ENCODE assay signal across 8 mouse cellular contexts in the genomic region with DNA sequence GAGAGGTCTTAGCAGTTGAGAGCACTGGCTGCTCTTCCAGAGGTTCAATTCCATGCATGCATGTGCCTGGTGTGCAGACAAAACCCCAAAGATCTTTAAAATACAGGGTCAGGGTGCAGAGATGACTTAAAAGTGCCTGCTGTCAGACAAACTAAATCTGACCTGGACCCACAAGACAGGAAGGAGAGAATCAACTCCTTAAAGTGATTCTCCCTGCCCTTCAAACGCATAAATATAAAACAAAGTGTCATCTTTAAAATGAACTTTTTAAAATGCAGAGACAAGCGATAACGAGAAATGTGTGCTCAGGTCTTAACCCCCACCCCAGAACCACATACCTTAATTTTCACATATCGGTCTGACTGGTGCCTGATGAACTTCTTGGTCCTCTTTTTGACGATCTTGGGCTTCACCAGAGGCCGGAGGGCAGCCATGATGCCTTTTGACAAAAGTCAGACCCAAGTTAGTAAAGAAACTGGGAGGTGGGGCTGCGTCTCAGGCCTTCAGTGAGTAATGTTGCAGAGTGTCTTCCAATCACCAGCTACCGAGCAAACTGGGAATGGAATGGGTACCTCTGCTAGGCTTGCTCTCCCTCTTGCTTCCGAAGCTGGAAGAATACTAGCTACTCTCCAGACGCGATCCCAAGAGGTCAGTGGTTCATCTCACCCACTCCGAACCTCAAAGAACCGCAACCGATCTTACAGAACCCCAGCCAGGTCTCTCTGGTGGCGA. TPM values are rescaled to one million over a fixed set of nuclear protein-coding genes. Genes with fewer than 3 reads are reported as not detected.
DNase-seq lines count a peak whose midpoint lies in the region; ATAC-seq lines count a peak whose summit lies in the region.

No protein-coding gene starts in this region.

- peak overlapping the region; percentile 95 for H3K9ac ChIP-seq in lung, embryonic 15.5 days
- H3K9ac ChIP-seq in embryonic facial prominence, embryonic 11.5 days (replicated peaks; ENCODE audit: low read length): peak overlapping the region; percentile 100
- peak overlapping the region; percentile 98 for H3K9ac ChIP-seq in intestine, embryonic 16.5 days (ENCODE audit: low read depth, low read length)
- peak overlapping the region; percentile 98 for H3K9ac ChIP-seq in neural tube, embryonic 12.5 days

- 3% methylated on average over 15 of the region's 15 CpGs for WGBS in lung, embryonic 15.5 days
- whole genome bisulfite sequencing in embryonic facial prominence, embryonic 11.5 days: 3% methylated on average over 15 of the region's 15 CpGs
- WGBS in intestine, embryonic 16.5 days: 1% methylated on average over 15 of the region's 15 CpGs
- 4% methylated on average over 15 of the region's 15 CpGs for WGBS in neural tube, embryonic 12.5 days

- no peaks in the 10 kb centered on the region for H3K27me3 ChIP-seq in lung, embryonic 15.5 days
- no peaks in the 10 kb centered on the region for H3K27me3 ChIP-seq in embryonic facial prominence, embryonic 11.5 days (ENCODE audit: control insufficient read depth, insufficient read depth, low read length)
- H3K27me3 ChIP-seq in intestine, embryonic 16.5 days (replicated peaks; ENCODE audit: control insufficient read depth, insufficient read depth, low read length): no peaks in the 10 kb centered on the region
- no peaks in the 10 kb centered on the region for H3K27me3 ChIP-seq in neural tube, embryonic 12.5 days (replicated peaks)

- peak overlapping the region; percentile 89 for H3K27ac ChIP-seq in lung, embryonic 15.5 days
- H3K27ac ChIP-seq in embryonic facial prominence, embryonic 11.5 days (replicated peaks; ENCODE audit: low read depth, low read length): peak overlapping the region; percentile 88
- peak overlapping the region; percentile 92 for H3K27ac ChIP-seq in intestine, embryonic 16.5 days (ENCODE audit: low read length)
- H3K27ac ChIP-seq in neural tube, embryonic 12.5 days: peak overlapping the region; percentile 96; the same call in 1 of the 2 replicates

- peaks cover 21% of the 10 kb centered on the region for H3K4me1 ChIP-seq in lung, embryonic 15.5 days
- no peaks in the 10 kb centered on the region; the same call in 1 of the 2 replicates for H3K4me1 ChIP-seq in embryonic facial prominence, embryonic 11.5 days (ENCODE audit: control insufficient read depth, insufficient read depth, low read length)
- H3K4me1 ChIP-seq in intestine, embryonic 16.5 days (ENCODE audit: control insufficient read depth, insufficient read depth, low read length): peaks cover 17% of the 10 kb centered on the region
- peaks cover 20% of the 10 kb centered on the region for H3K4me1 ChIP-seq in neural tube, embryonic 12.5 days

- peak overlapping the region; percentile 83 for H3K4me3 ChIP-seq in lung, embryonic 15.5 days
- H3K4me3 ChIP-seq in embryonic facial prominence, embryonic 11.5 days (ENCODE audit: low read depth, low read length): peak overlapping the region; percentile 100
- H3K4me3 ChIP-seq in intestine, embryonic 16.5 days (ENCODE audit: low read length): peak overlapping the region; percentile 77
- peak overlapping the region; percentile 97 for H3K4me3 ChIP-seq in neural tube, embryonic 12.5 days

- H3K36me3 ChIP-seq in lung, embryonic 15.5 days: peaks cover 40% of the 10 kb centered on the region
- peaks cover 17% of the 10 kb centered on the region for H3K36me3 ChIP-seq in embryonic facial prominence, embryonic 11.5 days (replicated peaks; ENCODE audit: control insufficient read depth, insufficient read depth, low read depth, low read length)
- peaks cover 3% of the 10 kb centered on the region; the same call in 1 of the 2 replicates for H3K36me3 ChIP-seq in intestine, embryonic 16.5 days (ENCODE audit: control insufficient read depth, insufficient read depth, low read length)
- H3K36me3 ChIP-seq in neural tube, embryonic 12.5 days: peaks cover 42% of the 10 kb centered on the region

- H3K4me2 ChIP-seq in lung, embryonic 15.5 days: peak overlapping the region; percentile 84
- peak overlapping the region; percentile 80 for H3K4me2 ChIP-seq in embryonic facial prominence, embryonic 11.5 days (ENCODE audit: low read depth, low read length)
- H3K4me2 ChIP-seq in intestine, embryonic 16.5 days (ENCODE audit: low read depth, low read length): peak overlapping the region; percentile 57
- H3K4me2 ChIP-seq in neural tube, embryonic 12.5 days (replicated peaks): peak overlapping the region; percentile 89

- no peak for DNase-seq in lung, postnatal 25 days (ENCODE audit: low spot score)
- DNase-seq in embryonic facial prominence, embryonic 11.5 days (ENCODE audit: low spot score): peak; percentile 20
- DNase-seq in urinary bladder, postnatal 36 days (ENCODE audit: low spot score in 2 of 2): no peak
- no peak for DNase-seq in spleen, postnatal 36 days (ENCODE audit: low spot score in 2 of 2)

- ATAC-seq in lung, embryonic 15.5 days (ENCODE audit: borderline replicate concordance, extremely low read depth, low FRiP score, low TSS enrichment): no peak
- no peak for ATAC-seq in embryonic facial prominence, embryonic 11.5 days (replicated peaks; ENCODE audit: insufficient number of reproducible peaks, low FRiP score, low TSS enrichment, low read depth)
- ATAC-seq in intestine, embryonic 16.5 days: no peak
- ATAC-seq in neural tube, embryonic 12.5 days (ENCODE audit: low FRiP score, low read depth): no peak
- no peak for ATAC-seq in cerebellum, adult (ENCODE audit: insufficient number of reproducible peaks, low FRiP score, low TSS enrichment)

- no peaks in the 10 kb centered on the region for H3K9me3 ChIP-seq in lung, embryonic 15.5 days
- no peaks in the 10 kb centered on the region for H3K9me3 ChIP-seq in embryonic facial prominence, embryonic 11.5 days (replicated peaks; ENCODE audit: control insufficient read depth, low read length)
- H3K9me3 ChIP-seq in intestine, embryonic 16.5 days (ENCODE audit: control insufficient read depth, low read length): no peaks in the 10 kb centered on the region
- no peaks in the 10 kb centered on the region for H3K9me3 ChIP-seq in neural tube, embryonic 12.5 days

RNA-seq across cellular contexts. Expression of a gene that starts 0.9 kb away (rescaled TPM):
- 2,081 and 2,182 TPM in 2 replicates for polyA plus RNA-seq in lung, embryonic 15.5 days (2015; fragmentation: Nextera tagmentation; extraction: Ambion mirVana)
- 2,072 and 2,207 TPM in 2 replicates for polyA plus RNA-seq in embryonic facial prominence, embryonic 11.5 days (2014; fragmentation: Nextera tagmentation; extraction: Ambion mirVana)
- 1,840 and 1,978 TPM in 2 replicates for polyA plus RNA-seq in intestine, embryonic 16.5 days (2015; fragmentation: Nextera tagmentation; extraction: Ambion mirVana)
- polyA plus RNA-seq in neural tube, embryonic 12.5 days (2016; fragmentation: Nextera tagmentation; extraction: Ambion mirVana): 1,453 and 1,478 TPM in 2 replicates

RNA-seq across cellular contexts. Expression of a gene that starts 30.6 kb away (rescaled TPM):
- polyA plus RNA-seq in lung, embryonic 15.5 days (2015; fragmentation: Nextera tagmentation; extraction: Ambion mirVana): 1.1 and 1.2 TPM in 2 replicates
- 0.39 and 1.5 TPM in 2 replicates for polyA plus RNA-seq in embryonic facial prominence, embryonic 11.5 days (2014; fragmentation: Nextera tagmentation; extraction: Ambion mirVana)
- polyA plus RNA-seq in intestine, embryonic 16.5 days (2015; fragmentation: Nextera tagmentation; extraction: Ambion mirVana): 0.36 and 0.44 TPM in 2 replicates
- polyA plus RNA-seq in neural tube, embryonic 12.5 days (2016; fragmentation: Nextera tagmentation; extraction: Ambion mirVana): 1.6 and 2.1 TPM in 2 replicates

RNA-seq across cellular contexts. Expression of a gene that starts 33.3 kb away (rescaled TPM):
- polyA plus RNA-seq in lung, embryonic 15.5 days (2015; fragmentation: Nextera tagmentation; extraction: Ambion mirVana): 32.0 and 32.1 TPM in 2 replicates
- polyA plus RNA-seq in embryonic facial prominence, embryonic 11.5 days (2014; fragmentation: Nextera tagmentation; extraction: Ambion mirVana): 36.2 and 39.1 TPM in 2 replicates
- 12.6 and 13.3 TPM in 2 replicates for polyA plus RNA-seq in intestine, embryonic 16.5 days (2015; fragmentation: Nextera tagmentation; extraction: Ambion mirVana)
- polyA plus RNA-seq in neural tube, embryonic 12.5 days (2016; fragmentation: Nextera tagmentation; extraction: Ambion mirVana): 29.5 and 31.7 TPM in 2 replicates

RNA-seq across cellular contexts. Expression of a gene that starts 45.4 kb away (rescaled TPM):
- polyA plus RNA-seq in lung, embryonic 15.5 days (2015; fragmentation: Nextera tagmentation; extraction: Ambion mirVana): 2.6 and 3.1 TPM in 2 replicates
- 2.0 and 3.3 TPM in 2 replicates for polyA plus RNA-seq in embryonic facial prominence, embryonic 11.5 days (2014; fragmentation: Nextera tagmentation; extraction: Ambion mirVana)
- polyA plus RNA-seq in intestine, embryonic 16.5 days (2015; fragmentation: Nextera tagmentation; extraction: Ambion mirVana): 0.70 and 1.5 TPM in 2 replicates
- 1.4 and 1.8 TPM in 2 replicates for polyA plus RNA-seq in neural tube, embryonic 12.5 days (2016; fragmentation: Nextera tagmentation; extraction: Ambion mirVana)

RNA-seq across cellular contexts. Expression of a gene that starts 45.5 kb away (rescaled TPM):
- 21.0 and 22.6 TPM in 2 replicates for polyA plus RNA-seq in lung, embryonic 15.5 days (2015; fragmentation: Nextera tagmentation; extraction: Ambion mirVana)
- polyA plus RNA-seq in embryonic facial prominence, embryonic 11.5 days (2014; fragmentation: Nextera tagmentation; extraction: Ambion mirVana): 22.5 and 24.8 TPM in 2 replicates
- polyA plus RNA-seq in intestine, embryonic 16.5 days (2015; fragmentation: Nextera tagmentation; extraction: Ambion mirVana): 10.0 and 12.2 TPM in 2 replicates
- 18.2 and 19.1 TPM in 2 replicates for polyA plus RNA-seq in neural tube, embryonic 12.5 days (2016; fragmentation: Nextera tagmentation; extraction: Ambion mirVana)
